Mouse (Mus musculus): ENCODE data around the gene Nfatc2. TPM values are rescaled to one million over a fixed set of nuclear protein-coding genes. Genes with fewer than 3 reads are reported as not detected.

Gene Nfatc2
- polyA plus RNA-seq, 1 experiment from 2014 or later: 4.0 TPM

DNA sequence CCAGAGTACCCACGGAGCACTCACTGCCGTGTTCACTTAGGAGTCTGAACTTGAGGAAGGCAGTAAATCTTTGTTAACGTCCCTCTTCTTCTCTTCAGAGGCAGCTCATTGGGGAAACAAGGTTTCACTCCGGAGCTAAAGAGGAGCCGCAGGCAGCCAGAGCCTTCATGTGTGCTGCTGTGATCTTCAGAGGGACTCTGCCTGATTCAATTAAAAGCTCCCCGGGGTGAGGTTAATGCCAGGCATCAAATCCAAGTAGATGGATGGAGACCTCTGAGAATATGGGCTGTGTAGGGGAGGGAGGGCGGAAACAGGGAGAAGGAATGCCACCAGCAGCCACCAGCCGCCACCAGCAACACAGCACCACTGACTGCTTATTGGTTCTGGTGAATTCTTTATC, 157.3 kb downstream of the Nfatc2 start:
- no peak for DNase-seq (ENCODE audit: low spot score)

DNA sequence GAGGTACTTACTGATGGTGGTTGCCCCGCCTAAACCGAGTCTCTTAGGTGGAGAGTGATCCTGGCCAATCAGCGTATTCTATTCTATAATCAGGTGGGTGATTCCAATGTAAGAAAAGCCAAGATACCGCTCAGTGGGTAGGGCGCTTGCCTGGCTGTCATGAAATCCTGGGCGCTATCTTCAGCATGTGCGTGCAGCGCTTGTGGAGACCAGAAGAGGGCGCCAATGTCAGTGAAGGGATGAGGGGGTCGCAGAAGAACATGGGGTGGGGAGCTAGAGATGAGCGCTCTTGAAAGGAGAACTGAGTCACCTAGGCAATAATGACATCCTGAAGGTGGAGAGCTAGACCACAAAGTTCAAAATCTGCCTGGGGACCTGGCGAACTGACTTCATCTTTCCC, 160.0 kb downstream of the Nfatc2 start:
- no peak for DNase-seq (ENCODE audit: low spot score)

- DNase-seq (ENCODE audit: low spot score): no peak
Measured at GRCm38 (mm10) chr2:168440918-168441328, 160.5 kb downstream of the Nfatc2 start.

GRCm38 (mm10) chr2:168438981-168439452, 162.4 kb downstream of the Nfatc2 start:
- peak; percentile 90 for DNase-seq (ENCODE audit: low spot score)

DNA sequence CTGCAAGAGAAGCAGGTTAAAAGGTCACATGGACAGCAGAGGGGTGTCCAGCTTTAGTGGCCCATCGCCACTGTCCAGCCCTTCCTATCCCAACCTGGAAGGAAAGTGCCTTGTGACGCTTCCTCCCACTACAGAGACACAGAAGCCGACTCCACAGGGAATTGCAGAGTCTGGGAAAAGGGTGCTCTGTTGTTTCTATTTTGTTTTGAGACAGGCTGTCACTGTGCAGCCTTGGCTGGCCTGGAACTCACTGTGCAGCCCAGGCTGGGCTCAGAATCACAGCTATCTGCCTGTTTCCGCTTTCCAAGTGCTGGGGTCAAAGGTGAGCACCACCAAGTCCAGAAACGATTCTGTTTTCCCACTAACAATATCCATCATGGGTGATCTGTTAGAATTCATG, 167.3 kb downstream of the Nfatc2 start:
- DNase-seq (ENCODE audit: low spot score): no peak

- no peak for DNase-seq (ENCODE audit: low spot score)
Measured at GRCm38 (mm10) chr2:168433392-168433791, 168.1 kb downstream of the Nfatc2 start.

DNA sequence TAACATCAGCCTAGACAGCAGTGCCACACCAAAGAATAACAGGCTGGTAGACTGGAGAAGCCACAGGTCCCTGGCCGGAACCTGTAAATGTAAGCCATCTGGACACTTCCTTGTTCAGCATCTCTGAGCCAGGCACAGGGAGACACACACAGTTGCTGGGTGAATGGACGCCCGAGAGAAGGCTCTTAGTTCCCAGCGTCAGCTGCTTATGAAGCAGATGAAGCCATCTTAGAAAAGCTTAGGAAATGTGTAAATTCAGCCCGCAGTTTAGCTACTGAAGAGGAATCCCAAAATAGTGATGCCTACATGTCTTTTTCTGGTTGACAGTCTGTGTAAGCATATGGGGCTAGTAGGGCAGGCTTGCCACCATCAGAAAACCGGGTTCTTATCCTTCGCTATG, 169.1 kb downstream of the Nfatc2 start:
- DNase-seq (ENCODE audit: low spot score): no peak

- DNase-seq (ENCODE audit: low spot score): peak; percentile 53
Measured at GRCm38 (mm10) chr2:168429598-168429997, 171.9 kb downstream of the Nfatc2 start.

DNA sequence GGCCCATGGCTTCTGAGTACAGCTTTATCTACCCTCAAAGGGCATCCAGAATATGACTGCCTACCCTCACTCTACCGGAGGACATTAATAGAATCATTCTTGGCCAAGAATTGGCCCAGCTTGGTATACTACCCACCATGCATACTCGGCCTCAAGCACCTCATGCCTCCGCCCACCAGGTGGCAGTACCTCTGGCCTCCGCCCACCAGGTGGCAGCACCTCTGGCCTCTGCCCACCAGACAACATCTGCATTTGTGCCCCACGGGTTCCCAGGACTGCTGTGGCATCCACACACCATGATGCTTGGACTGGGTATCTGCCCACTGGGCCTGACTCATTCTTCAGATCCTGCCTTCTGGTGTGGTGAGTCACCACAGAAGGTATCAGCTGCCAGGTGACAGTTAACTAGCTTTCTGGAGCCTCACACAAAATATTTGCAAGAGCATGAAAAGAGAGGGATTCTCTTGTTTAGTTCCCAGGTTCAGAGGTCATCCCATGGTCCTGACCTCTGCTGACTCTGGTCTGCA, 173.0 kb downstream of the Nfatc2 start:
- DNase-seq (ENCODE audit: low spot score): no peak

Small RNA genes lying within 50 kb of the gene (microRNA-seq; reads per million reads assigned to microRNA genes)
- gene Mir7004 (ENCODE audit: borderline number of aligned reads): 1.2 reads per million

Other genes with a start within 250 kb of the Nfatc2 start
- gene Atp9a, start 140.8 kb upstream of the Nfatc2 start, polyA plus RNA-seq (2015; fragmentation: Nextera tagmentation; extraction: Ambion mirVana): 6.6 and 7.8 TPM in 2 replicates
- gene Sall4, start 166.3 kb upstream of the Nfatc2 start, polyA plus RNA-seq (2015; fragmentation: Nextera tagmentation; extraction: Ambion mirVana): not detected in 2 replicates